Mouse (Mus musculus) neural tube, embryonic 12.5 days (tissue): Measurements from ENCODE around the gene Snap25. TPM values are rescaled to one million over a fixed set of nuclear protein-coding genes. Genes with fewer than 3 reads are reported as not detected.

Experiments used
- polyA plus RNA-seq: library from polyadenylated mRNA; unstranded; fragments of >200 nt; fragmentation: Nextera tagmentation; extraction: Ambion mirVana; gene quantifications from 2 replicates; pipeline ENCODE4 v1.2.1, GENCODE M21; 2016

Snap25 gene
- polyA plus RNA-seq, 1 experiment from 2014 or later = 90.8 TPM

Other genes starting within 250 kb of the Snap25 start
- gene Ankef1, start 211.5 kb upstream of the Snap25 start, polyA plus RNA-seq = 0.44 and 0.59 TPM in 2 replicates
- gene AL731706.2, start 172.2 kb downstream of the Snap25 start, polyA plus RNA-seq = 19.5 and 31.7 TPM in 2 replicates
- 10.7 and 12.1 TPM in 2 replicates for gene Slx4ip, start 177.8 kb downstream of the Snap25 start, polyA plus RNA-seq
- 25.0 and 26.5 TPM in 2 replicates for gene AL731706.1, start 177.9 kb downstream of the Snap25 start, polyA plus RNA-seq
- gene Mkks, start 177.9 kb downstream of the Snap25 start, polyA plus RNA-seq = 12.9 and 14.2 TPM in 2 replicates